22 mouse cellular contexts compared by ENCODE assay signal in genomic region chr17:27126974-27127373, GRCm38 (mm10). TPM values are rescaled to one million over a fixed set of nuclear protein-coding genes. Genes with fewer than 3 reads are reported as not detected.
DNase-seq lines count a peak whose midpoint lies in the region; ATAC-seq and TF ChIP-seq lines count a peak whose summit lies in the region.
"Had no signal": no experiment of that assay in that cellular context is flagged by ENCODE, and none has a peak within 500 bp of the region (broad histone marks: within the 10 kb centered on the region; RNA-seq: fewer than 3 reads in every experiment).

No protein-coding gene starts in this region.

- no peak overlapping the region for H3K27ac ChIP-seq in hindbrain, embryonic 12.5 days
- no peak overlapping the region for H3K27ac ChIP-seq in hindbrain, embryonic 10.5 days
- H3K27ac ChIP-seq in limb, embryonic 12.5 days, result no peak overlapping the region
- H3K27ac ChIP-seq in limb, embryonic 10.5 days, result no peak overlapping the region
- peak overlapping the region; percentile 11; the same call in 1 of the 2 replicates for H3K27ac ChIP-seq in hindbrain, postnatal 0 days
- peak overlapping the region; percentile 36 for H3K27ac ChIP-seq in midbrain, embryonic 16.5 days (ENCODE audit: low read length)
- H3K27ac ChIP-seq: forebrain, embryonic 15.5 days; kidney, postnatal 0 days; liver, embryonic 14.5 days had no signal

- H3K27me3 ChIP-seq in hindbrain, embryonic 12.5 days, result no peaks in the 10 kb centered on the region
- no peaks in the 10 kb centered on the region for H3K27me3 ChIP-seq in hindbrain, embryonic 10.5 days (ENCODE audit: insufficient read depth, poor library complexity, severe bottlenecking)
- H3K27me3 ChIP-seq in limb, embryonic 12.5 days, result no peaks in the 10 kb centered on the region
- H3K27me3 ChIP-seq in limb, embryonic 10.5 days (ENCODE audit: low read depth, poor library complexity, severe bottlenecking), result no peaks in the 10 kb centered on the region
- H3K27me3 ChIP-seq in hindbrain, postnatal 0 days (ENCODE audit: insufficient read depth, low read length), result no peaks in the 10 kb centered on the region
- H3K27me3 ChIP-seq in midbrain, embryonic 16.5 days (ENCODE audit: control insufficient read depth, insufficient read depth, low read depth, low read length), result no peaks in the 10 kb centered on the region
- H3K27me3 ChIP-seq: forebrain, embryonic 15.5 days had no signal

- H3K4me2 ChIP-seq in hindbrain, embryonic 12.5 days (replicated peaks), result no peak overlapping the region
- no peak overlapping the region for H3K4me2 ChIP-seq in limb, embryonic 12.5 days
- no peak overlapping the region for H3K4me2 ChIP-seq in hindbrain, postnatal 0 days (ENCODE audit: low read depth, low read length)
- H3K4me2 ChIP-seq in midbrain, embryonic 16.5 days (ENCODE audit: low read length), result no peak overlapping the region
- H3K4me2 ChIP-seq: forebrain, embryonic 15.5 days; lung, embryonic 14.5 days had no signal

- DNase-seq in hindbrain, embryonic 10.5 days (ENCODE audit: low spot score), result no peak
- no peak for DNase-seq in limb, embryonic 10.5 days (ENCODE audit: low spot score)
- DNase-seq in hindbrain, postnatal 0 days (ENCODE audit: low spot score), result no peak
- no peak for DNase-seq in lung, postnatal 36 days
- DNase-seq: adrenal gland, postnatal 10 days; cerebellum, adult 2 months; gastrocnemius, postnatal 10 days; heart, adult 18-20 months; heart, postnatal 36 days; kidney, adult 18-20 months; lung, embryonic 14.5 days; retina, postnatal 1 day; right cerebral cortex, postnatal 25 days; spleen, adult 18-20 months had no signal

- 81% methylated on average over 10 of the region's 10 CpGs for WGBS in hindbrain, embryonic 12.5 days
- 87% methylated on average over 10 of the region's 10 CpGs for WGBS in hindbrain, embryonic 10.5 days
- 82% methylated on average over 10 of the region's 10 CpGs for WGBS in limb, embryonic 12.5 days
- 87% methylated on average over 10 of the region's 10 CpGs for WGBS in limb, embryonic 10.5 days
- 85% methylated on average over 10 of the region's 10 CpGs for WGBS in hindbrain, postnatal 0 days
- WGBS in midbrain, embryonic 16.5 days, result 81% methylated on average over 10 of the region's 10 CpGs

- no peak for ATAC-seq in hindbrain, embryonic 12.5 days (ENCODE audit: low FRiP score)
- ATAC-seq in limb, embryonic 12.5 days (ENCODE audit: insufficient number of reproducible peaks, insufficient read depth, low FRiP score, low TSS enrichment, low read depth), result no peak
- no peak for ATAC-seq in hindbrain, postnatal 0 days
- no peak for ATAC-seq in midbrain, embryonic 16.5 days
- ATAC-seq: activated CD4-positive, CD25-positive, alpha-beta regulatory T cell, adult 4 months; forebrain, embryonic 15.5 days; inflammation-experienced regulatory T-cells, adult 6 months had no signal

- H3K9me3 ChIP-seq in hindbrain, embryonic 12.5 days (replicated peaks), result no peaks in the 10 kb centered on the region
- no peaks in the 10 kb centered on the region for H3K9me3 ChIP-seq in hindbrain, embryonic 10.5 days
- H3K9me3 ChIP-seq in limb, embryonic 12.5 days, result no peaks in the 10 kb centered on the region
- no peaks in the 10 kb centered on the region for H3K9me3 ChIP-seq in limb, embryonic 10.5 days (replicated peaks)
- no peaks in the 10 kb centered on the region for H3K9me3 ChIP-seq in hindbrain, postnatal 0 days (ENCODE audit: low read length)
- H3K9me3 ChIP-seq in midbrain, embryonic 16.5 days (replicated peaks; ENCODE audit: control insufficient read depth, low read length, poor library complexity, severe bottlenecking), result no peaks in the 10 kb centered on the region
- H3K9me3 ChIP-seq: forebrain, embryonic 15.5 days had no signal

- H3K4me3 ChIP-seq in hindbrain, embryonic 12.5 days, result no peak overlapping the region
- H3K4me3 ChIP-seq in hindbrain, embryonic 10.5 days, result no peak overlapping the region
- no peak overlapping the region for H3K4me3 ChIP-seq in limb, embryonic 12.5 days (replicated peaks)
- H3K4me3 ChIP-seq in limb, embryonic 10.5 days, result no peak overlapping the region
- H3K4me3 ChIP-seq in hindbrain, postnatal 0 days (ENCODE audit: low read length), result no peak overlapping the region
- H3K4me3 ChIP-seq in midbrain, embryonic 16.5 days (ENCODE audit: low read depth, low read length), result no peak overlapping the region
- H3K4me3 ChIP-seq: forebrain, embryonic 15.5 days had no signal

- peaks cover 38% of the 10 kb centered on the region for H3K4me1 ChIP-seq in hindbrain, embryonic 12.5 days
- peaks cover 49% of the 10 kb centered on the region for H3K4me1 ChIP-seq in hindbrain, embryonic 10.5 days (replicated peaks)
- peaks cover 59% of the 10 kb centered on the region for H3K4me1 ChIP-seq in limb, embryonic 12.5 days (replicated peaks)
- H3K4me1 ChIP-seq in limb, embryonic 10.5 days, result peaks cover 34% of the 10 kb centered on the region
- peaks cover 13% of the 10 kb centered on the region; the same call in 1 of the 2 replicates for H3K4me1 ChIP-seq in hindbrain, postnatal 0 days (ENCODE audit: insufficient read depth, low read length)
- H3K4me1 ChIP-seq in midbrain, embryonic 16.5 days (ENCODE audit: control insufficient read depth, insufficient read depth, low read length), result peaks cover 32% of the 10 kb centered on the region

- peaks cover 17% of the 10 kb centered on the region for H3K36me3 ChIP-seq in hindbrain, embryonic 12.5 days
- H3K36me3 ChIP-seq in hindbrain, embryonic 10.5 days, result peaks cover 61% of the 10 kb centered on the region
- peaks cover 48% of the 10 kb centered on the region for H3K36me3 ChIP-seq in limb, embryonic 12.5 days
- peaks cover 77% of the 10 kb centered on the region for H3K36me3 ChIP-seq in limb, embryonic 10.5 days
- H3K36me3 ChIP-seq in hindbrain, postnatal 0 days (ENCODE audit: insufficient read depth, low read length), result peaks cover 8% of the 10 kb centered on the region; the same call in 1 of the 2 replicates
- H3K36me3 ChIP-seq in midbrain, embryonic 16.5 days (ENCODE audit: control insufficient read depth, insufficient read depth, low read length), result peaks cover 12% of the 10 kb centered on the region

- TF ChIP-seq CTCF in hindbrain, postnatal 0 days (IDR thresholded peaks at IDR 0.05; ENCODE audit: low read depth), result no peak

- 0 out of 2 replicates have a peak overlapping the region, but pooled peaks have one; percentile 1 for H3K9ac ChIP-seq in hindbrain, embryonic 12.5 days
- H3K9ac ChIP-seq in limb, embryonic 12.5 days (replicated peaks), result 0 out of 2 replicates have a peak overlapping the region, but pooled peaks have one; percentile 14
- H3K9ac ChIP-seq in hindbrain, postnatal 0 days (replicated peaks; ENCODE audit: low read length), result 0 out of 2 replicates have a peak overlapping the region, but pooled peaks have one; percentile 24
- H3K9ac ChIP-seq in midbrain, embryonic 16.5 days (ENCODE audit: low read depth, low read length), result peak overlapping the region; percentile 33; the same call in 1 of the 2 replicates
- H3K9ac ChIP-seq: forebrain, embryonic 15.5 days; liver, embryonic 14.5 days; lung, embryonic 14.5 days had no signal

RNA-seq across cellular contexts. Expression of gene Uqcc2, which starts 6.7 kb away (rescaled TPM):
- polyA plus RNA-seq in hindbrain, embryonic 12.5 days (2016; fragmentation: Nextera tagmentation; extraction: Ambion mirVana), result 263 and 312 TPM in 2 replicates
- 395 and 442 TPM in 2 replicates for polyA plus RNA-seq in hindbrain, embryonic 10.5 days (2016; fragmentation: Nextera tagmentation; extraction: Ambion mirVana)
- 350 and 361 TPM in 2 replicates for polyA plus RNA-seq in limb, embryonic 12.5 days (2016; fragmentation: Nextera tagmentation; extraction: Ambion mirVana)
- 400 and 433 TPM in 2 replicates for polyA plus RNA-seq in limb, embryonic 10.5 days (2016; fragmentation: Nextera tagmentation; extraction: Ambion mirVana)
- 230 and 283 TPM in 2 replicates for total RNA-seq in hindbrain, postnatal 0 days (2014; rRNA removed)
- 427 and 445 TPM in 2 replicates for polyA plus RNA-seq in hindbrain, postnatal 0 days (2015; fragmentation: Nextera tagmentation; extraction: Ambion mirVana)
- polyA plus RNA-seq in midbrain, embryonic 16.5 days (2015; fragmentation: Nextera tagmentation; extraction: Ambion mirVana), result 360 and 384 TPM in 2 replicates

RNA-seq across cellular contexts. Expression of gene Ip6k3, which starts 40.6 kb away (rescaled TPM):
- 0.40 and 0.54 TPM in 2 replicates for polyA plus RNA-seq in hindbrain, embryonic 12.5 days (2016; fragmentation: Nextera tagmentation; extraction: Ambion mirVana)
- 0.06 and 0.31 TPM in 2 replicates for polyA plus RNA-seq in hindbrain, embryonic 10.5 days (2016; fragmentation: Nextera tagmentation; extraction: Ambion mirVana)
- polyA plus RNA-seq in limb, embryonic 12.5 days (2016; fragmentation: Nextera tagmentation; extraction: Ambion mirVana), result 0.20 and 0.45 TPM in 2 replicates
- not detected in 2 replicates for polyA plus RNA-seq in limb, embryonic 10.5 days (2016; fragmentation: Nextera tagmentation; extraction: Ambion mirVana)
- total RNA-seq in hindbrain, postnatal 0 days (2014; rRNA removed), result 0.47 TPM in 1 of 2 replicates, not detected in the other
- 0.31 and 0.37 TPM in 2 replicates for polyA plus RNA-seq in hindbrain, postnatal 0 days (2015; fragmentation: Nextera tagmentation; extraction: Ambion mirVana)
- polyA plus RNA-seq in midbrain, embryonic 16.5 days (2015; fragmentation: Nextera tagmentation; extraction: Ambion mirVana), result 0.14 and 0.15 TPM in 2 replicates
- polyA plus RNA-seq: activated CD4-positive, CD25-positive, alpha-beta regulatory T cell, adult 4 months; inflammation-experienced regulatory T-cells, adult 6 months; lung, embryonic 14.5 days had no signal

Comparison
In these comparisons a context has a peak if more than half of its experiments do, and no peak if none do; other contexts are left out.
1. H3K27ac ChIP-seq: peak in hindbrain, postnatal 0 days (single experiment) and midbrain, embryonic 16.5 days (single experiment); none in hindbrain, embryonic 12.5 days (single experiment), hindbrain, embryonic 10.5 days (single experiment), limb, embryonic 12.5 days (single experiment) and limb, embryonic 10.5 days (single experiment).
2. Peak in every context shown above with its lines, with median percentiles within 50 percentile points of each other: H3K9ac ChIP-seq.